Mouse (Mus musculus) kidney, adult 11 months (tissue): Measurements from ENCODE around the gene Tmprss4.
A peak's percentile ranks its signal among the peaks of the same experiment; 100 is the strongest.

Experiments
- DNase-seq: peaks from one replicate; pipeline ENCODE4 v3.0.0; 2022

Gene Tmprss4

DNA sequence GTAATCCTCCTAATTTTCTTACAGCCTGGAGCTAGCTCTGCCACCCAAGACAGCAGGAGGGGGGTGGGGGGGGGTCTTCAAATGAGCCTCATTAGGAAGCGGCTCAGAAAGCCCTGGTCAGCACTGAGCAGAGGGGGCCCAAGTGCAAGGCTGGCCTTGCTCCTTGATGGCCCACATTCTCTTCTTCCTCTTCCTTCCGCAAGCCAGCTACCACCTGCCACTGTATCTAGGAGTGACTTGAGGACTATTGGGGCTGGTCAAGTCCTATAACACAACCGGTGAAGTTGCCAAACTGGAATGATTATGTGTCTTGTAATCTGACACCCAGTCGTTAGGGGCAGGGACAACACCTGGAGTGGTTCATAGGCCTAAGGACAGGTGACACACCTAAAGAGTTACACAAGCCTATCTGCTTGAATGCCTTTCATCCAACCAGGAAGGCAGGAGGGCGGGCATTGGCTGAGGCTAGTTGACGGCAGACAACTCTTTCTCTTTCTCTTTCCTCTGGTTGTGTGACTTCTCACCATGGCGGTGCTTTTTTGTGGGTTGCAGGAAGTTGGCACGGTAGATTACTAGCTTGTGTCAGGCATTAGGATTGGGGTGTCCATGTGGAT is at the start of gene Tmprss4:
Tmprss4 (minus strand) TSS at position 296 of the 614 bp plus-strand sequence.
- DNase-seq, result peak; percentile 48

DNA sequence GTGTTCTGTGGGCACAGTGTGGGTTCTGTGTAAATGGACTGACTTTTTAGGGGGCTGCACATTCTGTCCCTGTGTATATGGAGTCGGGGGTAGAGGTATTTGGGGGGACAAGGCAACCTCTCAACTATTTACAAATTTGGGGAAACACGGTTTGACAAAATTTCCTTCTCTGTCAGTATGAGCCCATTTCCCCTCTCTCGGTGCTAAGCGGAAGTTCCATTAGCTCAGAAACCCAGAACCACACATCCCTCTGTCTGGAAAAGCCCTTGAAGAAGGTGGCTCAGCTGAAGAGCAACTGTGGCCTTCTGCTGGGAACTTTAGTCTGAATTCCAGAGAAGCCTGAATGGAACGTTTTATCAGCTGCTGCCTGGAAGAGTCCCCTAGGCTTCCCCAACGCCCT is 48.5 kb upstream of the Tmprss4 start:
- no peak for DNase-seq

DNA sequence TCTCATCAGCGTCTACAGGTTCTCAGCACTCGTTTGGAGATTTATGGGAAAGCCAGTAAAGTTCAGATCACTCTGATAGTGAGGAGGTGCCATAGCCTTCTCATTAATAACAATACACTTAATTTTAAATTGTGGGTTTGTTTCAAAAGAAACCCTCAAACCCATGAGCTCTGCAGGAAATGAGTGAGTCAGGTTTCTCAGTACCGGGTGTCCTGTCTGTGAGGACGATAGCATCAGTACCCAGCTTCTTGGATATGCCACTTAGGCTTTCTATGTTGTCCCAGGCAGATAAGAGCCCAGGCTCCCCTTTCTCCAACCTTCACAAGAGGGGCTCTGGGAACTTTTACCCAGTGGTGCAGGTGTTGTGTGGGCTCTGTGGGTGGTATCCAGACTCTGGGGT is 48.1 kb upstream of the Tmprss4 start:
- DNase-seq, result no peak

DNA sequence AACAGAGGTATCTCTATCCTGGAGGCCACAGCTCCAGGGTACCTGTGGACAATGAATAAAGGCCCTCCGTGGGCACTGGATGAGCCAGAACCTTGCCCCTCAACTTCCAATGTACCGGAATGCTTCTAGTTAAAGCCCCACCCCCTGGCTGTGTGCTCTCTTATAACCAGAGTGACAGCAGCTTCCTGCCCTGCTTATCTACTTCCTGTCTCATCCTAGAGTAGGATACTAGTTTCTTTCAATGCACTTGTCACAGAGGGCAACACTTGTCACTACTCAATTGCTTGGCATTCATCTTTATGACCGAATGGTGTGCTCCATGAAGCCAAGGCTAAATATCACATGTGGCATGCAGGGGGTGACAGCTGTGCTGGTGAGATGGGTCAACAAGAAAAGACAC is 47.4 kb upstream of the Tmprss4 start:
- no peak for DNase-seq

DNA sequence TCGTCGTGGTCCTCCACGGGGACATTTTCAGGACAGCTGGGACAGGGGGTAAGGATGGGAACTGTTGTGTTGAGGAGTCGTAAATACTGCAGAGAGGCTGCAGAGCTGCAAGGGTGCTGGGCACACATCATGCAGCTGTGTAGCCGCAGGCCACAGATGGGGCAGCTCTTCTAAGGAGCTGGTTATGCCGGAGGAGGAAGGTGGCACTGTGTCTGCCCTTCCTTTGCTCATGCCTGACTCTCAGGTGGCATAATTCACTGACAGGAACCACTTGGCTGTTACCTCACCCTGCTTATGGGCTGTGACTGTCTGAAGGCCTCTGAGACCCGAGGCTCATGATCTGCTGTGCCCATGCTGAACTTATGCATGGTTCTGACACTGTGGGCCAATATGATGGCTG is 46.4 kb upstream of the Tmprss4 start:
- DNase-seq, result no peak

DNA sequence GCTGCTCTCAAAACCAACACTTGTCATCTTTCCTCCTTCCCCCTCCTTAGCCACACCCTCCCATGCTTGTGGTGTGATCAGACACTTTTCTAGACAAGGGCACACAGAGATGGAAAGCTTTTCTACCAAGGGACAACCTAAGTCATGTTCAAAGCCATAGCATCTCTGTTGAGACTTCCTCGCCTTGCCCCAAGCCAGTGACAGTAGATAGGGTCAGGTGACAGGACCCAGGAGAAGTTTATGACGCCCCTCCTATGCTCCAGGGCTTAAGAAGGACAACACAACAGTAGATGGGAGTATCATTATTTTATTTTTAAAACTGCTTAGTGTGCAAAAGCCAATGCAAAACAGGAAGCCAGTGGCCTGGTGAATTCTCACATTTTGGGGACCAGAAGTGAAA is 43.6 kb upstream of the Tmprss4 start:
- no peak for DNase-seq

DNA sequence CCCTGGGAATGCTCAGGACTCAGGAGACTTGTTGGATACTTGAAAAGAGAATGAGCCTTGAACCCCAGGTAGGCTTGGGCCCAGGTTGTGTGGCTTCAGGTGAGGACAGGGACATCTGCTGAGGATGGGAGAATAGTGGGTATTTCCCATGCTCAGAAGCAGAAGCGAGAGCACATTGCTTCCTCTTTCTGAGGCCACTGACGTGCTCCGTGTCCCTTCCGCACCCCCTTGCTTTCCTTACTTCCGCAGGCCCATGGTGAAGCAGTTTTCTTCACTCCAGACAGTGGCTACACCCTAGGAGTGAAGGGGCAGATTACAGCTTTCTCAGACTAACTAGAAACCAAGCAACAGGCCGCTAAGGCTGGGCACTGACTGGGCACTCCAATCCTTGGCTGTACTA is 42.2 kb upstream of the Tmprss4 start:
- DNase-seq, result no peak

DNA sequence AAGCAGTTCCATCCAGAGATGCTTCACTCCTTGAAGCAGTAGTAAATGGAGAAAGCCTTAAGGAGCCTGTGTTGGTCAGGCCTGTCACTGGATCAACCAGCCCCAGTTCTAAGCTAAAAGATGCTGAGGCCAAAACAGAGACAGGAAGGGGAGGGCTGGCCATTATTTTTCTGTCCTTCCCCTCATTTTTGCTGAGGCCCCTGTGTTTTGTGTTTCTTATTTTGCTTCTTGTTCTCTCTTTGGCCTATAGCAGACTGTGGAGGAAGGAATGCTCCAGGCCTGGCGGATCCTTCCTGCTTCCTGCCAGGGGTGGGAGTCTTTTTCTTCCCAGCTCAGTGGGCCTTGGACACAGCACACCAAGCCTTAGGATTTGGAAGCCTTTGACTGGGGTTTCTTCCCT is 41.5 kb upstream of the Tmprss4 start:
- no peak for DNase-seq

DNA sequence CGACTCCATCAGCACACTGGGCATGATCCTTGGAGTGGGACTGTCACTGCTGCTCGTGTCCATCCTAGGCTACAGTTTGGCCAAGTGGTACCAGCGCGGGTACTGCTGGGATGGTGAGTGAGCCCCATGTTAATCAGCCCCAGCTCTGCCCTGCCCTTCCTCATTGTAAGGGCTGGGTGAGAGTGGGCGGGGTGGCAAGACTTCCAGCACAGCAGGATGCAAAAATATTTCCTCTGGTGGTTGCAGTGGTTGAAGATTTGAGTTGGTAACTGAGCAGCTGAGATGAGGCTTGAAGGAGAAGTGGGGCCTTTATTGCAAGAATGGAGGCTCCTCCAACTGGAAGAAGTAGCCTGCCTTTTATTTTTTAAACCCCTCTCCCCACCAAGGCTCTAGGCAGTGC is 37.5 kb upstream of the Tmprss4 start:
- no peak for DNase-seq

DNA sequence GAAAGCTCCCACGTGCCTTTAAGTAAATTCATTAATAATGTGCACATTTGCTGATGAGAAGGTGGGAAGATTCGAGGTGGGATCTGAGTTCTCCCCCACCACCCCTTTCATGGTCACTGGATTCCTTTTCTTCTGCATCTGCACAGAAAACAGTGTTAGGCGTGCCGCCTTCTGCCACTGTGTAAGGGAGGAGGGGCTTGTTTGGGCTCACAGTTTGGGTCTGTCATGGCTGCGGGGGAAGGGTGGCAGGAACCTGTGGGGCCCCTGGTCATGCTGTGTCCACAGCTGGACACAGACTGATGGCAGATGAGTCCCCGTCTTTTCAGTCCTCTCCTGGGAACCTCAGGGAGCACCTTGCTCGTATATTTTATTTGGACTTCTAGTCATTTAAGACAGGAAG is 32.9 kb upstream of the Tmprss4 start:
- DNase-seq, result no peak

DNA sequence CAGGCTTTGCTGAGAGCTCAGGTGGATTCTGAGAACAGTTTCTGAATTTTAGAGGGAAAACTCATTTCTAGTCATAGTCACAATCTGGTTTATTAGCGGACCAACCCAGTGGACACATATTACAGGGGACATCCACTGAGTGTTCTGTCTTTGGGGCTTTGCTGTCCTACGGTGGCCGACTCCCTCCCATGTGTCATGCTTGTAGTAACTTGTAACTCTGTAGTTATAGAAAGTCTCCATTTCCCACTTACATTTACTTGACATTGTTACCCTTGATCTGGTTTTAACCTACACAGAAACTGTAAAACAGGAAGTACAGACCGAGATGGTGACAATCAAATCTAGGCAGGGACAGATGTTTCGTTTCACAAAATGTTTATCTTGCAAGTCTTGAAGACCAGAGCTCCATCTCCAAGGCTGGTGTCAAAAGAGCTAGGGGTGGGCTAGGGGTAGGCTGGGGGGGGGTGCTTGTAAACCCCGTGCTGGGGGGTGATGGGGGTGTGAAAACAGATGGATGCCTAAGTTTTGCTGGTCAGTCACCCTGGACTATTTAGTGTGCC is 31.9 kb upstream of the Tmprss4 start:
- DNase-seq, result no peak

DNA sequence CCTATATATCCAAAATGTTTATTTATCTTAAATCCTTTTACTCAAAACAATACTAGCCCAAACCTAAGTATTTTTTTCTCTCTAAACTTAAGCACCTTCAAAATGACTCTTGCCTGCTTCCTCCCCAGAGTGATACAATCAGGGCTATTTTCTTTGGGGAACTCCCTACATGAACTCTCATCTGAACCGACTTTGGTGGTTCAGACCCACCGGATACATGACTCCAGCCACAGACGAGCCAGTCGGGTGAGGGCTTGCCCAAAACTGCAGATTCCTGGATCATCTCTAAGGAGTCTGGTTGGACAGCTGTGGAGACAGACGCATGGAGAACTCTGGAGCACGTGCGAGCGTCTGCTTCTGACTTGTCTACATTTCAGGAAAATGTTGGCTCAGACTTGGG is 25.5 kb upstream of the Tmprss4 start:
- no peak for DNase-seq

DNA sequence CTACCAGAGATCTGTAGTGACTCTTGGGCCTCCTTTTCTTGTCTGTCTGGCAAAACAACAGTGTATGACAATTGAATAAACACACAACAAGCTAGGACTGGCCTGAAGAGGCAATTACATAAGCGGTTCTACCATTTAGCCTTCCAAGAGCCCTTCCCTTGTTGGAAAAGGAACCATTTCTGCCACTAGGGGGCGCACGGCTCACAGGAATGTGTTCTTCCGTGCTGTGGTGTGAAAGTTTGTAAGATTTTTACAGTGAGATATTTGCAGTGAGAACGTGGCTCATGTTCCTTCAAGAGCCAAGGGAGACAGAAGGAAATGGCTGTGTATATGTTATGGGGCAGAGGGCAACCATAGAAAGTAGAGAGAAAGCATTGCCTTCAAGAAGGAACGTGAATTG is 17.7 kb upstream of the Tmprss4 start:
- DNase-seq, result peak; percentile 81

DNA sequence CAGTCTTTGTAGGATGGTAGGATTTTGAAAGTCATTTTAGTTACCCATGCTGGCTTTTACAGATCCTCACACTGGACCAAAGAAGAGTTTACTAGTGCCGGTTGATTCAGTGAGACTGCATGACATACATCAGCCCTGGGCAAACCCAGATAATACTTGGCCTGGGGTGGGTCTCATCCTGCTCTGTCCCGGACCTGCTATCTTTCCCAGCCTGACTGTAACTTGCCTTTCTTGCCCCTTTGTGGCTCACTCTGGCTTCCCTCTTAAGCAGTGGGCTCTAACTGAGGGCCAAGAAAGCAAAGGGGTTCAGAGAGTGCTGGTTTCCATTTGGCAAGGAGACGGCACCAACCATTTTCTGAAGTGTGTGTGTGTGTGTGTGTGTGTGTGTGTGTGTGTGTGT is 15.8 kb upstream of the Tmprss4 start:
- DNase-seq, result no peak

DNA sequence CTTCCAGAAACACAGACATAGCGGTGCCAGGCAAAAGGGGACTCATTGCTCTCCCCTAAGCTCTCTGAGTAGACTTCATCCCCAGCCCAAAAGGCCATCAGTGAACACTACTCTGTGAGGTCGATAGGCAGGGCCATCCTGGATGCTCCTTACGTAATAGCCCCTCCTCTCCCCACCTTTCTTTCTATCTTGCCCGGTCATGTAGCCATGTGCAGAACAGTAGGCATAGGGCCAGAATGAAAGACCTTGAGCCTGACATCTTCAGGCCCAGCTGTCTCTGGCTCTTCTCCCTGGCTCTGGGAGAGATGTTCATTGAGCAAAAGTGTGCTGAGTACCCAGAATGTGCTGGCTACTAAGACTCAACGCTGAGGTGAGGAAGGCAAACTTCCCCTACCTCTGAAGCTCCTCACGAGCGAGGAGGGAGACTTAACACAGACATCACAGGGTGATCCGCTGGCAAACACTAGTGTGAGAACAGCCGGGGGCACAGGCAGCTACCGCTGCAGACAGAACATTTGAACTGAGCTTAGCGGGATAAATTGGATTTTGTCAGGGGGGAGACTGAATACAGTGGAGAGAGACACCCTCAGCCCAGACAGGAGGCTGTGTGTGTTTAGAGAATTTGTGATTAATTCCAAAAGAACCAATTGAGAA is 11.8 kb upstream of the Tmprss4 start:
- DNase-seq, result peak; percentile 32

DNA sequence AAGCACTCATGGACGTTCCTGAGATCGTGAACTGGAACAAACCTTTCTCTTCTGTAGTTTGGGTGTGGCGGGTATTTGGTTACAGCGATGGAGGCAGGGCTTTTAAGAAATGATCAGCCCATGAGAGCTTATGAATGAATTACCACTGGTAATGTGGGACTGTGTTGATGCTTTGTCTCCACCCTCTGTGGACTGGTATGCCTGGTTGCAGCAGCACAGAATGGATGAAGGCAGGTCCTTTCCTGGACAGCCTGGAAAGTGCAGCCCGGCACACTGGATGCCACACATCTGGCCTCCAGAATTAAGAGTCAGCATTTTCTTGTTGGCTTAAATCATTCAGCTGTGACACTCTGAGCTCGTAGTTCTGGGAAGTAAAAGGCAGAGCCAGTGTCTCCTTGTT is 8.1 kb upstream of the Tmprss4 start:
- DNase-seq, result peak; percentile 12

DNA sequence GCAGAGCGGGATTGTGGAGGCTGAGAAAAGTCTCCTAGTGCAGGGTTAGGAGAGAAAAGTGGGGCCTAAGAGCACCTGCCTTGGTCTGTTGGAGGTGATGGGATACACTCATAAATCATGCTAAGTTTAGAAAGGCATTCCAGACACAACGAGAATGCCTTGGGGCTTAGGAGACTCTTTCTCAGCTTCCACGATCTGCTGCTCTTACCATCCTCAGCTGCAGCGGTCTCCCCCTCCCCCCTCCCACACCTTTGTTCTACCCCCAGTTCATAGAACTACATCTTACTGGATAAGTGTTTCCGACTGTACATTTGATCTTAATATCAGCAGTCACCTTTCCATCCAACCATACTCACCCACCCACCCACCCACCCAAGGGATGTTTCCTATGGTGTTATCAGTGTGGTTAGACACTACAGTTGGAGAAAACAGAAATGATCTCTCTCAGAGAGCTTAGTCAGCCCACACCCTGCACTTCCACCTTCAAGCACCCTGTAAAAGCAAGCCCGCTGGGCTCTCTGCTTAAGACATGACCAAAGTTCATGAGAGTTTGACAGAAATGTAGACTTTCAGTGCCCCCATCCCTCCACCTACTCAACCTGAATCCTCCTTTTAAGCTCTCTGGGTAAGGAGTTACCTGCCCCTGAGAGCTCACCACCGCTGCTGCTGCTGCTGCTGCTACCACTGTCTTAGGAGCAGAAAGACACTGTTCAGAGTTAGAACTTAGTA is 3.3 kb upstream of the Tmprss4 start:
- no peak for DNase-seq

DNA sequence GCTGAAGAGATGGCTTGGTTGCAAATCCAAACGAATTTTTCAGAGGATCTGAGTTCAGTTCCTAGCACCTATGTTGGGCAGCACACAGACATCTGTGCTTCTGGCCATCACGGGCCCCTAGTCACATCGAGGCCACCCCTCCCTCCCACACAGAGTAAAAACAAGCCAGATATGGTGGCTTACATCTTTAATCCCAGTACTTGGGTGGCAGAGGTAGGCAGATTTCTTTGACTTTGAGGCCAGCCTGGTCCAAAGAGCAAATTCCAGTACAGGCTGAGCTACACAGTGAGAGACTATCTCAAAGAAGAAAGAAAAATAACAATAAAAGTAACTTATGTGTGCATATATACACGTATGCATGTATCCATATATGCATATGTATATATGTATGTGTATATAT is 2.2 kb upstream of the Tmprss4 start:
- DNase-seq, result no peak

DNA sequence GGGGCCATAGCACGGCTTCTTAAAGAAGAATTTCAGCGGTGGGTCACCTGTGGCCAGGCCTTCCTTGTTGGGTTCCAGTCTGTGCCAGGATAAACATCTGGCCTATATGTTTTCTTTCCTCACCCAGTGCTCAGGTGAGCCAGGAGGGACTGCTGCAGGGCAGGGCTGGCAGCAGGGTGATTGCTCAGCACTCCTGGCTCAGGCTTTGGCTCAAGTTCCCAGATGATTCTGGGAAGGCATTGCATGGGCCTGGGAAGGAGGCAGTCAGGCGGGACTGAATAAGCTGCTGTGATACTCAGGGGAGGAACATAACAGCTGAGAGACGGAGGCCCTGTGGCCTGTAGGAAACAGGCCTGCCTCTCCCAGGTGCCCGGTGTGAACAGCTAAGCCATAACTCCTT is 1.3 kb upstream of the Tmprss4 start:
- peak; percentile 72 for DNase-seq

DNA sequence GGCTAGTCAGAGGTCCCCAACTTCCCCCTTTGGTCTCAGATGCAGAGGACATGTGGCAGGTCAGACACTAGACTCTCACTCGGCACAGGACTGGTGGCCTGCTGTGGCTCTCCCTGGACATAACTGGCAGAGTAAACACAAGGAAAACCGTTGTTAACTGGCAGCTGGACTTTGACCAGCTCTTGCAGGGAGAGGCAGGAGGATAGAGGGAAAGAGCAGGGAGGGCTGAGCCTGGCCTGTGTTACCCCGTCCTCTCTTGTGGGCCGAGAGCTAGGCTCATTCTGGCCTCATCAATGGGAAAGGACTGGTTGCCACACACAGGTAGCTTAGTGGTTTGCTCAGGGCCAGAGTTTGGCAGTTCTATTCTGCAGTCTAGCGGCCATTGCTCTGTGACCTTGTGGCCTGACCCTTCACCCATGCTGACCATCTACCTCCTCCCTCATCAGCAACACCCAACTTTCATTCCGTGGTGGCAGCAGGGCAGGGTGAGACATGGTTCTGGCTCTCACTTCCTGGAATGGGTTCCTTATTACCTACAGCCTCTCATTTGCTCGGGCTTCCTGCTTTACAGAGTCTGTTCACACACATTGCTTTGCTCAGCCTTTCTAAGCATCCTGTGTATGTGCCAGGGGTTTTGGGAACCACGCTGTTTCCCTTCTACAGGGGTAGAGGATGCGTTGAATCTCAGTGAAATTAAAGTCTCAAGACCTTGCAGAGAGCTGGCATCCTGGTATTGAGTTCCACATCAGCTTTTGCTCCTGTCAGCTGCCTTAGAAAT is 1.7 kb downstream of the Tmprss4 start:
- peak; percentile 70 for DNase-seq

DNA sequence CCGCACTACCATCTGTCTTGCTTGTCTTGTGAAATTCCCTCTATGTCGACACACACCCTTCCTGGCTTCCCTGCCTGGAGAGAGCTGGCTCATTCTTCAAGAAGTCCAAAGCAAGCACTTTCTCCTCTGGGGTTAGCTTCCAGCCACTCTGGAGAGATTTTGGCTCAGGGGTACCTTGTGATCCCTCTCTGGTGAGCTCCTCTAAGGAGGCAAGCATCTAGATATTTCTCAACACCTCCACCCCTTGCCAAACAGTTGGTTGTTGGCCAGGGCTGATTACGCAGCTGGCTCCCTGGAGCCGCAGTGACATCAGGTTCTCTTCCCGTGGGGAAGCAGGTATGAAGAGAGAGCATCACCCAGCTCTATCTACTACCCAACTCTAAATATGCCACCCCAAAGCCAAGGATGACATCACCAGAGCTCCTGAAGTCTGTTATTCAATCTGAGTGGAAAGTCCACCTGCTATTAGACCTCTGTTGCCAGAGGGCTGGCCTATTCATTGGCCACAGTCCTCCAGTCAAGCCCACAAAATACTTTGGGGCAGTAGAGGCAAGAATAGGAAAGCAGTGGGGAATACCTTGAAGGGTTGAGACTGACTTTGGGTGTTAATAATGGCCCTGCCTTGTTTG is 2.5 kb downstream of the Tmprss4 start:
- no peak for DNase-seq

DNA sequence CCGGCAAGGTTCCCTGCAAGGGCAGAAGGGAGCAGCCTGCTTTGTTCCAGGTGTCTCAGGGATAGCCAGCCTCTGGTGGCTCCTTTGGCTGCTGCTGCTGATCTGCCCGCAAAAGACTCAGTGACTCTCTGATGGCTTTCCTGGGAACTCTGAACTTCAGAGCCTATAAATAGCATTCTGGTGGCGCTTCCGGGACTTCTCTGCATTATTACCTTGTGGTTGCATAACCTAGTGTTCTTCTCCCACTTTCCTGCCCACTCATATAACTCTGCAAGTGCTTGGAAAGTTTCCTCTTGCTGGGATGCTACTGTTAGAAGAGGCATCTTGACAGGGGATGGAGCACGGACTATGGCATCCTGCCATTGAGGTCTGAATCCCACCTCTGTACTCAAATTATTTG is 6.3 kb downstream of the Tmprss4 start:
- DNase-seq, result no peak
